Mouse (Mus musculus): ENCODE measurements around the gene 4933415F23Rik. TPM values are rescaled to one million over a fixed set of nuclear protein-coding genes. Genes with fewer than 3 reads are reported as not detected.
"Not testable (repeated sequence)": the region's sequence is repeated elsewhere in the genome, so short reads cannot be mapped to it uniquely, and the experiment has no call there.

4933415F23Rik gene
- polyA plus RNA-seq (2011; ENCODE audit: insufficient read length, low read depth, missing spikeins): not detected in 2 replicates

- Histone ChIP-seq H3K4me3 (ENCODE audit: insufficient read depth, low read length) (no peak within 1 kb of the TSS), H3K4me1 (ENCODE audit: control insufficient read depth, insufficient read depth, low read length) (no peaks in the 10 kb centered on the region), H3K27ac (ENCODE audit: insufficient read depth, low read length) (no peak within 1 kb of the TSS)
- TF ChIP-seq POLR2A (IDR thresholded peaks at IDR 0.05; ENCODE audit: low read depth, low read length) (no peak), CTCF (IDR thresholded peaks at IDR 0.05; ENCODE audit: borderline replicate concordance, insufficient read depth, low read length) (no peak)
These were observed at the start of gene 4933415F23Rik for GRCm38 (mm10) chr1:23102021-23102420. Gene 4933415F23Rik (minus strand): TSS chr1:23102253.

- Histone ChIP-seq H3K27ac (ENCODE audit: insufficient read depth, low read length) (no peak overlapping the region), H3K4me1 (ENCODE audit: control insufficient read depth, insufficient read depth, low read length) (no peaks in the 10 kb centered on the region), H3K4me3 (ENCODE audit: insufficient read depth, low read length) (no peak overlapping the region)
- TF ChIP-seq POLR2A (IDR thresholded peaks at IDR 0.05; ENCODE audit: low read depth, low read length) (no peak), CTCF (IDR thresholded peaks at IDR 0.05; ENCODE audit: borderline replicate concordance, insufficient read depth, low read length) (no peak)
These were observed 49.7 kb upstream of the 4933415F23Rik start for GRCm38 (mm10) chr1:23151722-23152121.

GRCm38 (mm10) chr1:23146198-23146873, 44.3 kb upstream of the 4933415F23Rik start:
- Histone ChIP-seq H3K4me1 (ENCODE audit: control insufficient read depth, insufficient read depth, low read length) (no peaks in the 10 kb centered on the region), H3K27ac (ENCODE audit: insufficient read depth, low read length) (no peak overlapping the region), H3K4me3 (ENCODE audit: insufficient read depth, low read length) (no peak overlapping the region)
- TF ChIP-seq CTCF (IDR thresholded peaks at IDR 0.05; ENCODE audit: borderline replicate concordance, insufficient read depth, low read length): no peak
- no peak for TF ChIP-seq POLR2A (IDR thresholded peaks at IDR 0.05; ENCODE audit: low read depth, low read length)

GRCm38 (mm10) chr1:23141121-23141811, 39.2 kb upstream of the 4933415F23Rik start:
- Histone ChIP-seq H3K4me3 (ENCODE audit: insufficient read depth, low read length) (no peak overlapping the region), H3K27ac (ENCODE audit: insufficient read depth, low read length) (no peak overlapping the region), H3K4me1 (ENCODE audit: control insufficient read depth, insufficient read depth, low read length) (no peaks in the 10 kb centered on the region)
- TF ChIP-seq CTCF (IDR thresholded peaks at IDR 0.05; ENCODE audit: borderline replicate concordance, insufficient read depth, low read length) (no peak), POLR2A (IDR thresholded peaks at IDR 0.05; ENCODE audit: low read depth, low read length) (no peak)

GRCm38 (mm10) chr1:23140530-23140929, 38.5 kb upstream of the 4933415F23Rik start:
- H3K4me1 ChIP-seq (ENCODE audit: control insufficient read depth, insufficient read depth, low read length); H3K27ac ChIP-seq (ENCODE audit: insufficient read depth, low read length); H3K4me3 ChIP-seq (ENCODE audit: insufficient read depth, low read length): not testable (repeated sequence)

- TF ChIP-seq CTCF (IDR thresholded peaks at IDR 0.05; ENCODE audit: borderline replicate concordance, insufficient read depth, low read length) (no peak), POLR2A (IDR thresholded peaks at IDR 0.05; ENCODE audit: low read depth, low read length) (no peak)
- Histone ChIP-seq H3K4me3 (ENCODE audit: insufficient read depth, low read length) (no peak overlapping the region), H3K4me1 (ENCODE audit: control insufficient read depth, insufficient read depth, low read length) (no peaks in the 10 kb centered on the region; the same call in 1 of the 2 replicates), H3K27ac (ENCODE audit: insufficient read depth, low read length) (no peak overlapping the region)
These were observed 18.8 kb upstream of the 4933415F23Rik start for GRCm38 (mm10) chr1:23120901-23121300.

GRCm38 (mm10) chr1:23119406-23119805, 17.4 kb upstream of the 4933415F23Rik start:
- TF ChIP-seq POLR2A (IDR thresholded peaks at IDR 0.05; ENCODE audit: low read depth, low read length) (no peak), CTCF (IDR thresholded peaks at IDR 0.05; ENCODE audit: borderline replicate concordance, insufficient read depth, low read length) (no peak)
- Histone ChIP-seq H3K4me1 (ENCODE audit: control insufficient read depth, insufficient read depth, low read length) (no peaks in the 10 kb centered on the region; the same call in 1 of the 2 replicates), H3K4me3 (ENCODE audit: insufficient read depth, low read length) (no peak overlapping the region), H3K27ac (ENCODE audit: insufficient read depth, low read length) (no peak overlapping the region)

- H3K27ac ChIP-seq (ENCODE audit: insufficient read depth, low read length): peak overlapping the region; percentile 4; the same call in 1 of the 2 replicates
- TF ChIP-seq CTCF (IDR thresholded peaks at IDR 0.05; ENCODE audit: borderline replicate concordance, insufficient read depth, low read length) (no peak), POLR2A (IDR thresholded peaks at IDR 0.05; ENCODE audit: low read depth, low read length) (no peak)
- H3K4me3 ChIP-seq (ENCODE audit: insufficient read depth, low read length): no peak overlapping the region
- H3K4me1 ChIP-seq (ENCODE audit: control insufficient read depth, insufficient read depth, low read length): no peaks in the 10 kb centered on the region; the same call in 1 of the 2 replicates
These were observed 15.4 kb upstream of the 4933415F23Rik start for GRCm38 (mm10) chr1:23117423-23117822.

- H3K4me1 ChIP-seq (ENCODE audit: control insufficient read depth, insufficient read depth, low read length): no peaks in the 10 kb centered on the region
- H3K27ac ChIP-seq (ENCODE audit: insufficient read depth, low read length): no peak overlapping the region
- H3K4me3 ChIP-seq (ENCODE audit: insufficient read depth, low read length): no peak overlapping the region
- TF ChIP-seq POLR2A (IDR thresholded peaks at IDR 0.05; ENCODE audit: low read depth, low read length): no peak
- TF ChIP-seq CTCF (IDR thresholded peaks at IDR 0.05; ENCODE audit: borderline replicate concordance, insufficient read depth, low read length): no peak
These were observed 7.1 kb upstream of the 4933415F23Rik start for GRCm38 (mm10) chr1:23109191-23109590.

GRCm38 (mm10) chr1:23102881-23103280, 828 bp upstream of the 4933415F23Rik start:
- no peak overlapping the region for H3K4me3 ChIP-seq (ENCODE audit: insufficient read depth, low read length)
- H3K4me1 ChIP-seq (ENCODE audit: control insufficient read depth, insufficient read depth, low read length): no peaks in the 10 kb centered on the region
- TF ChIP-seq CTCF (IDR thresholded peaks at IDR 0.05; ENCODE audit: borderline replicate concordance, insufficient read depth, low read length): no peak
- no peak for TF ChIP-seq POLR2A (IDR thresholded peaks at IDR 0.05; ENCODE audit: low read depth, low read length)
- no peak overlapping the region for H3K27ac ChIP-seq (ENCODE audit: insufficient read depth, low read length)

Data from embryonic fibroblast, embryonic 13.5 days (primary cell).